Mouse (Mus musculus) embryonic fibroblast, embryonic 13.5 days (primary cell): ENCODE measurements at regions not wholly inside any gene's neighbourhood (a gene's known extent, or its start where the extent isn't known, plus 50 kb on each side); places are given as distances from the start of the nearest gene placed in this dataset.

Experiments used
- CTCF ChIP-seq: IDR thresholded peaks from 2 replicates; pipeline ENCODE4 v1.5.1; 2011; ENCODE audit warnings: mild to moderate bottlenecking, control low read depth, low read length, moderate library complexity, borderline replicate concordance; ENCODE audit not compliant: insufficient read depth
- POLR2A ChIP-seq: IDR thresholded peaks from 2 replicates; pipeline ENCODE4 v1.6.1; 2011; ENCODE audit warnings: low read depth, mild to moderate bottlenecking, control low read depth, low read length, moderate library complexity

GRCm38 (mm10) chr3:133627116-133627844, 82.3 kb upstream of the Tet2 start:
- TF ChIP-seq CTCF (no peak), POLR2A (no peak)
